Mouse (Mus musculus): Measurements from ENCODE around the gene Ogfr. TPM values are rescaled to one million over a fixed set of nuclear protein-coding genes. Genes with fewer than 3 reads are reported as not detected.

Gene Ogfr
- total and polyA plus RNA-seq, 2 experiments: 23.1 to 44.4 TPM

GRCm38 (mm10) chr2:180555219-180555618, 33.8 kb upstream of the Ogfr start:
- Histone ChIP-seq H3K9ac (ENCODE audit: low read depth, low read length) (no peak overlapping the region), H3K27me3 (ENCODE audit: control insufficient read depth, insufficient read depth, low read length) (no peaks in the 10 kb centered on the region), H3K36me3 (ENCODE audit: control insufficient read depth, insufficient read depth, low read length) (no peaks in the 10 kb centered on the region), H3K4me1 (ENCODE audit: control insufficient read depth, insufficient read depth, low read length) (no peaks in the 10 kb centered on the region), H3K4me3 (ENCODE audit: insufficient read depth, low read depth, low read length) (no peak overlapping the region), H3K27ac (replicated peaks; ENCODE audit: insufficient read depth, low read depth, low read length) (no peak overlapping the region), H3K79me2 (ENCODE audit: control insufficient read depth, insufficient read depth, low read length) (no peaks in the 10 kb centered on the region)
- WGBS: 54% methylated on average over 3 of the region's 3 CpGs
- no peak for DNase-seq (ENCODE audit: extremely low read depth, low read depth, low spot score)
- TF ChIP-seq POLR2A (IDR thresholded peaks at IDR 0.05; ENCODE audit: extremely low read depth, insufficient read depth, low read length) (no peak), CTCF (IDR thresholded peaks at IDR 0.05; ENCODE audit: low read depth, low read length) (no peak)

GRCm38 (mm10) chr2:180556470-180556869, 32.6 kb upstream of the Ogfr start:
- no peak for DNase-seq (ENCODE audit: extremely low read depth, low read depth, low spot score)
- Histone ChIP-seq H3K36me3 (ENCODE audit: control insufficient read depth, insufficient read depth, low read length) (no peaks in the 10 kb centered on the region), H3K27me3 (ENCODE audit: control insufficient read depth, insufficient read depth, low read length) (no peaks in the 10 kb centered on the region), H3K9ac (ENCODE audit: low read depth, low read length) (no peak overlapping the region), H3K79me2 (ENCODE audit: control insufficient read depth, insufficient read depth, low read length) (no peaks in the 10 kb centered on the region), H3K4me3 (ENCODE audit: insufficient read depth, low read depth, low read length) (no peak overlapping the region), H3K27ac (replicated peaks; ENCODE audit: insufficient read depth, low read depth, low read length) (no peak overlapping the region), H3K4me1 (ENCODE audit: control insufficient read depth, insufficient read depth, low read length) (no peaks in the 10 kb centered on the region)
- TF ChIP-seq CTCF (IDR thresholded peaks at IDR 0.05; ENCODE audit: low read depth, low read length) (no peak), POLR2A (IDR thresholded peaks at IDR 0.05; ENCODE audit: extremely low read depth, insufficient read depth, low read length) (no peak)
- 76% methylated on average over 3 of the region's 3 CpGs for WGBS

GRCm38 (mm10) chr2:180560245-180560644, 28.8 kb upstream of the Ogfr start:
- no peak for DNase-seq (ENCODE audit: extremely low read depth, low read depth, low spot score)
- H3K4me1 ChIP-seq (ENCODE audit: control insufficient read depth, insufficient read depth, low read length): no peaks in the 10 kb centered on the region
- 51% methylated on average over 5 of the region's 5 CpGs for WGBS

GRCm38 (mm10) chr2:180562146-180562545, 26.9 kb upstream of the Ogfr start:
- no peak overlapping the region for H3K4me3 ChIP-seq (ENCODE audit: insufficient read depth, low read depth, low read length)
- DNase-seq (ENCODE audit: extremely low read depth, low read depth, low spot score): no peak
- 57% methylated on average over 5 of the region's 5 CpGs for WGBS
- H3K36me3 ChIP-seq (ENCODE audit: control insufficient read depth, insufficient read depth, low read length): no peaks in the 10 kb centered on the region
- no peaks in the 10 kb centered on the region for H3K27me3 ChIP-seq (ENCODE audit: control insufficient read depth, insufficient read depth, low read length)
- no peaks in the 10 kb centered on the region for H3K79me2 ChIP-seq (ENCODE audit: control insufficient read depth, insufficient read depth, low read length)
- H3K27ac ChIP-seq (replicated peaks; ENCODE audit: insufficient read depth, low read depth, low read length): no peak overlapping the region
- TF ChIP-seq POLR2A (IDR thresholded peaks at IDR 0.05; ENCODE audit: extremely low read depth, insufficient read depth, low read length): no peak
- TF ChIP-seq CTCF (IDR thresholded peaks at IDR 0.05; ENCODE audit: low read depth, low read length): no peak
- no peak overlapping the region for H3K9ac ChIP-seq (ENCODE audit: low read depth, low read length)
- H3K4me1 ChIP-seq (ENCODE audit: control insufficient read depth, insufficient read depth, low read length): no peaks in the 10 kb centered on the region

More at GRCm38 (mm10) chr2:180560245-180560644, 28.8 kb upstream of the Ogfr start:
- TF ChIP-seq POLR2A (IDR thresholded peaks at IDR 0.05; ENCODE audit: extremely low read depth, insufficient read depth, low read length) (no peak), CTCF (IDR thresholded peaks at IDR 0.05; ENCODE audit: low read depth, low read length) (peak; percentile 56)
- Histone ChIP-seq H3K27me3 (ENCODE audit: control insufficient read depth, insufficient read depth, low read length) (no peaks in the 10 kb centered on the region), H3K36me3 (ENCODE audit: control insufficient read depth, insufficient read depth, low read length) (no peaks in the 10 kb centered on the region), H3K79me2 (ENCODE audit: control insufficient read depth, insufficient read depth, low read length) (no peaks in the 10 kb centered on the region), H3K4me3 (ENCODE audit: insufficient read depth, low read depth, low read length) (no peak overlapping the region), H3K9ac (ENCODE audit: low read depth, low read length) (no peak overlapping the region), H3K27ac (replicated peaks; ENCODE audit: insufficient read depth, low read depth, low read length) (no peak overlapping the region)

- no peaks in the 10 kb centered on the region for H3K27me3 ChIP-seq (ENCODE audit: control insufficient read depth, insufficient read depth, low read length)
- no peak for DNase-seq (ENCODE audit: extremely low read depth, low read depth, low spot score)
- H3K79me2 ChIP-seq (ENCODE audit: control insufficient read depth, insufficient read depth, low read length): no peaks in the 10 kb centered on the region
- no peaks in the 10 kb centered on the region for H3K36me3 ChIP-seq (ENCODE audit: control insufficient read depth, insufficient read depth, low read length)
- TF ChIP-seq POLR2A (IDR thresholded peaks at IDR 0.05; ENCODE audit: extremely low read depth, insufficient read depth, low read length): no peak
- TF ChIP-seq CTCF (IDR thresholded peaks at IDR 0.05; ENCODE audit: low read depth, low read length): no peak
- no peak overlapping the region for H3K27ac ChIP-seq (replicated peaks; ENCODE audit: insufficient read depth, low read depth, low read length)
- no peak overlapping the region for H3K4me3 ChIP-seq (ENCODE audit: insufficient read depth, low read depth, low read length)
- H3K4me1 ChIP-seq (ENCODE audit: control insufficient read depth, insufficient read depth, low read length): no peaks in the 10 kb centered on the region
- WGBS: 63% methylated on average over 6 of the region's 6 CpGs
- no peak overlapping the region for H3K9ac ChIP-seq (ENCODE audit: low read depth, low read length)
Observed at GRCm38 (mm10) chr2:180563296-180563695, 25.7 kb upstream of the Ogfr start.

- no peaks in the 10 kb centered on the region for H3K27me3 ChIP-seq (ENCODE audit: control insufficient read depth, insufficient read depth, low read length)
- H3K4me1 ChIP-seq (ENCODE audit: control insufficient read depth, insufficient read depth, low read length): no peaks in the 10 kb centered on the region
- no peaks in the 10 kb centered on the region for H3K79me2 ChIP-seq (ENCODE audit: control insufficient read depth, insufficient read depth, low read length)
- H3K9ac ChIP-seq (ENCODE audit: low read depth, low read length): no peak overlapping the region
- DNase-seq (ENCODE audit: extremely low read depth, low read depth, low spot score): no peak
- WGBS: 55% methylated on average over 5 of the region's 5 CpGs
- no peaks in the 10 kb centered on the region for H3K36me3 ChIP-seq (ENCODE audit: control insufficient read depth, insufficient read depth, low read length)
- TF ChIP-seq CTCF (IDR thresholded peaks at IDR 0.05; ENCODE audit: low read depth, low read length) (no peak), POLR2A (IDR thresholded peaks at IDR 0.05; ENCODE audit: extremely low read depth, insufficient read depth, low read length) (no peak)
- H3K27ac ChIP-seq (replicated peaks; ENCODE audit: insufficient read depth, low read depth, low read length): no peak overlapping the region
- H3K4me3 ChIP-seq (ENCODE audit: insufficient read depth, low read depth, low read length): no peak overlapping the region
Observed at GRCm38 (mm10) chr2:180563841-180564240, 25.2 kb upstream of the Ogfr start.
